Mouse (Mus musculus) kidney, adult 11 months (tissue): ENCODE data around the gene 4933402J07Rik.

ENCODE experiments used
- DNase-seq: peaks from one replicate; pipeline ENCODE4 v3.0.0; 2022

The 4933402J07Rik gene

DNA sequence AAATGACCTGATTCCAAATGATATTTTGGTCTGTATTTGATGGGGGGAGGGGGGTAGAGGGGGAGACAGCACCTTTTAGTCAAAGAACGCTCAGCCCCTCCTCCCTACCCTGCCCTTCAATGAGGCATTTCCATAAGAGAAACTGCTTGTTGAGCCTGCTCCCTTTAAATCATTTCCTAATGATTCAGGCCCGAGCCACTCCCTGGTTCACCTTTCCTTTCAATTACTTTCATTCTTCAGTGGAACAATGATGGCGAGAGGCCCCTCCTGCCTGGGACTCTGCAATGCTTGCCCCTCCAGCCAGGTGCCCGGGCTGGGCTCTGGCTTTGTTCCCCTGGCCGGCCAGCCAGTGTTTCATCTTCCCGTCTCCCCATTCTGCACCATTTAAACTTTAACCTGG, 66.0 kb downstream of the 4933402J07Rik start:
- DNase-seq, result no peak

DNA sequence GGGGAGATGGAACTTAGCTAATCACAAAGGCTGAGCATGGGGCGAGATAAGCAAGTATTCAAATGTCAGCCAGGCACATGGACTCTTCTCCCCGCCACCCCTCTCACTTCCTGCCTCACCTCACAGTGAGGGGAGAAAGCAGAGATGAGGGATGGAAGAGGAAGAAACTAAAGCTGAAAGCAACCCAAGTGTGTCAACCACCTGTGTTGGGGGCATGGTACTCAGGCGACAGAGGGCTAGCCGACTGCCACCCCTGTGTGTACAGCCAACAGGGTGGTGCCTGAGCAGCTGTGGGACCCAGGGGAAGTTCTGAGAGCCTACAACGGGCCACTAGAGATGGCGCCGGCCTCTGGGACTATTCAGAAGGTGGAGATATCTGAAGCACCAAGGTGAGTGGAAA, 68.1 kb downstream of the 4933402J07Rik start:
- DNase-seq, result no peak

DNA sequence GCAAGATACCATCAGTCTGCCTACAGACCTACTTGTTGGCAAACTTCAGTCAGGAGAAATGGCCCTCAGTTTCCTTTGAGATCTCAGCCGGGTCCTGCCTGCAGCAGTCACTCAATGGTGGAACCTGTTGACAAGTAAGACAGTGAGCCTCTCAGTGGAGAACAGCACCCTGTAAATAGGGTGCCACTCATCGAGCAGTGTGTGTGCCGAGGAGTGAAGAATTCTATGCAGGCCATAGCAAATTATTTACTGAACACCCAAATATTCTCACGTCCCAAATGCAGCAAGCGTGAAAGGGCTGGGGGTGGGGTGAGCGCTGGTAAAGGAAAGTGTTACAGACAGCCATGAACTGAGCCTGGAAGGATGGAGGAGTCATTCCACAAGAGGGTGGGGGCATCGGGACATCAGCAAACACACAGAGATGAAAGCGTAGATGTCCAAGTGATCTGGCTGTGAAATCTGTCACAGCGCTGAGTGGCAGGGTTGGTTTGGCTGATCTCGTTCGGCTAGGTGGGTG, 72.6 kb downstream of the 4933402J07Rik start:
- DNase-seq, result no peak
